Mouse (Mus musculus): Measurements from ENCODE around the gene Deup1.

GRCm38 (mm10) chr9:15619020-15619590 lies 8.6 kb downstream of the Deup1 start:
- TF ChIP-seq POLR2A (IDR thresholded peaks at IDR 0.05; ENCODE audit: borderline replicate concordance, control insufficient read depth, low read depth, low read length) (no peak), CTCF (IDR thresholded peaks at IDR 0.05; ENCODE audit: control insufficient read depth, insufficient read depth, low read length) (no peak)
